Mouse (Mus musculus): Measurements from ENCODE around the gene Mov10l1.

DNA sequence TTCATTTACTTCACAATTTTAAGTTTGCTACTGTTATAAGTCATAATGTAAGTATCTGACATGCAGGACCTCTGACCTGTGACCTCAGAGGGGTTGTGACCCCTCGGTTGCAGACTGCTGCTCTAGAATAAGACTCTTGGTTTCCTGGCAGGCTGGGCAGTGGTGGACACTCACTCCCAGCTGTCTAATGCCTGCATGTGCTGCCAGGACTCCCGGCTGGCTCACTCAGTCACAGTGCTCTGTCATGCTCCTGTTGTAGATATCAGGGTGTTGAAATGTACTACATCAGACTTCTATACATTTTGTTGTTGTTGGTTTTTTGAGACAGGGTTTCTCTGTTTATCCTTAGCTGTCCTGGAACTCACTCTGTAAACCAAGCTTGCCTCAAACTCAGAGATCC is 17.7 kb downstream of the Mov10l1 start:
- TF ChIP-seq EP300 (IDR thresholded peaks at IDR 0.05) = no peak
- TF ChIP-seq CTCF (IDR thresholded peaks at IDR 0.05) = no peak
